Mouse (Mus musculus): ENCODE data around the gene Mief1.

The Mief1 gene

GRCm38 (mm10) chr15:80228071-80228800, 5.6 kb upstream of the Mief1 start:
- DNase-seq (ENCODE audit: low read depth, low spot score): no peak

- DNase-seq (ENCODE audit: low read depth, low spot score): no peak
These were observed 1.5 kb upstream of the Mief1 start for GRCm38 (mm10) chr15:80232331-80232730.

- DNase-seq (ENCODE audit: low read depth, low spot score): peak; percentile 33
These were observed 765 bp upstream of the Mief1 start for GRCm38 (mm10) chr15:80233053-80233452.

- no peak for DNase-seq (ENCODE audit: low read depth, low spot score)
These were observed 1.7 kb downstream of the Mief1 start, which contains the start of gene AC140267.1 for GRCm38 (mm10) chr15:80235535-80235934. AC140267.1 (plus strand) TSS chr15:80235835.

- no peak for DNase-seq (ENCODE audit: low read depth, low spot score)
These were observed 14.3 kb downstream of the Mief1 start for GRCm38 (mm10) chr15:80248135-80248534.

GRCm38 (mm10) chr15:80248596-80248995, 14.8 kb downstream of the Mief1 start:
- no peak for DNase-seq (ENCODE audit: low read depth, low spot score)

GRCm38 (mm10) chr15:80249672-80250071, 15.9 kb downstream of the Mief1 start:
- DNase-seq (ENCODE audit: low read depth, low spot score): no peak

GRCm38 (mm10) chr15:80250586-80250985, 16.8 kb downstream of the Mief1 start:
- no peak for DNase-seq (ENCODE audit: low read depth, low spot score)

- DNase-seq (ENCODE audit: low read depth, low spot score): no peak
These were observed 19.7 kb downstream of the Mief1 start for GRCm38 (mm10) chr15:80253530-80253929.

- peak; percentile 91 for DNase-seq (ENCODE audit: low read depth, low spot score)
These were observed 20.4 kb downstream of the Mief1 start for GRCm38 (mm10) chr15:80254207-80254606.

- peak; percentile 98 for DNase-seq (ENCODE audit: low read depth, low spot score)
These were observed 21.2 kb downstream of the Mief1 start, which contains the start of gene Atf4 for GRCm38 (mm10) chr15:80254847-80255645. Atf4 (plus strand) TSS chr15:80255184.

GRCm38 (mm10) chr15:80255646-80256121, 21.9 kb downstream of the Mief1 start:
- peak; percentile 86 for DNase-seq (ENCODE audit: low read depth, low spot score)

GRCm38 (mm10) chr15:80256242-80256641, 22.4 kb downstream of the Mief1 start:
- DNase-seq (ENCODE audit: low read depth, low spot score): peak; percentile 24

- DNase-seq (ENCODE audit: low read depth, low spot score): peak; percentile 15
These were observed 23.1 kb downstream of the Mief1 start for GRCm38 (mm10) chr15:80256656-80257601.

- peak; percentile 68 for DNase-seq (ENCODE audit: low read depth, low spot score)
These were observed 23.9 kb downstream of the Mief1 start for GRCm38 (mm10) chr15:80257602-80258239.

GRCm38 (mm10) chr15:80258240-80259170, 24.7 kb downstream of the Mief1 start:
- DNase-seq (ENCODE audit: low read depth, low spot score): peak; percentile 62

- peak; percentile 13 for DNase-seq (ENCODE audit: low read depth, low spot score)
These were observed 25.7 kb downstream of the Mief1 start for GRCm38 (mm10) chr15:80259406-80260045.

GRCm38 (mm10) chr15:80260677-80261076, 26.9 kb downstream of the Mief1 start:
- DNase-seq (ENCODE audit: low read depth, low spot score): peak; percentile 88

- DNase-seq (ENCODE audit: low read depth, low spot score): no peak
These were observed 27.3 kb downstream of the Mief1 start for GRCm38 (mm10) chr15:80261100-80261499.

All from 3T3-L1 (cell line).